Mouse (Mus musculus) heart, embryonic 11.5 days (tissue): ENCODE data around the gene Pank4. TPM values are rescaled to one million over a fixed set of nuclear protein-coding genes. Genes with fewer than 3 reads are reported as not detected.

Experiments
- ATAC-seq: fragments of 200-750 bp; cut with Nextera tagmentation; replicated peaks from 2 replicates; pipeline ENCODE4 v1.8.0; 2017; ENCODE audit warnings: moderate library complexity; ENCODE audit not compliant: insufficient number of reproducible peaks, low FRiP score, low TSS enrichment
- H3K27ac ChIP-seq: fragments of 300-500 bp; sonication (generic); 2 replicates; pipeline ENCODE4 v1.5.1; 2014; ENCODE audit warnings: mild to moderate bottlenecking, low read depth, low read length
- H3K27me3 ChIP-seq: fragments of 300-500 bp; sonication (generic); 2 replicates; pipeline ENCODE4 v1.6.1; 2014; ENCODE audit warnings: mild to moderate bottlenecking, low read length, mixed read lengths; ENCODE audit not compliant: control insufficient read depth, insufficient read depth
- H3K36me3 ChIP-seq: fragments of 300-500 bp; sonication (generic); 2 replicates; pipeline ENCODE4 v1.6.1; 2014; ENCODE audit warnings: mild to moderate bottlenecking, low read length, moderate library complexity, mixed read lengths; ENCODE audit not compliant: control insufficient read depth, insufficient read depth
- H3K4me1 ChIP-seq: fragments of 300-500 bp; sonication (generic); 2 replicates; pipeline ENCODE4 v1.6.1; 2014; ENCODE audit warnings: low read length; ENCODE audit not compliant: control insufficient read depth, insufficient read depth
- H3K4me2 ChIP-seq: fragments of 300-500 bp; sonication (generic); 2 replicates; pipeline ENCODE4 v1.6.1; 2014; ENCODE audit warnings: mild to moderate bottlenecking, moderate library complexity
- H3K4me3 ChIP-seq: fragments of 300-500 bp; sonication (generic); 2 replicates; pipeline ENCODE4 v1.5.1; 2014; ENCODE audit warnings: low read depth, low read length
- H3K9ac ChIP-seq: fragments of 300-500 bp; sonication (generic); 2 replicates; pipeline ENCODE4 v1.6.1; 2014; ENCODE audit warnings: mild to moderate bottlenecking, low read depth, low read length, moderate library complexity
- H3K9me3 ChIP-seq: fragments of 300-500 bp; sonication (generic); replicated peaks from 2 replicates; pipeline ENCODE4 v1.6.1; 2016; ENCODE audit warnings: low read length; ENCODE audit not compliant: control insufficient read depth
- WGBS: fragments of 180-500 bp; shearing (Covaris S2); extraction: QIAGEN DNeasy Blood & Tissue Kit; methylation state at CpG from one replicate; pipeline ENCODE4 v1.1.7; 2014; ENCODE audit not compliant: insufficient replicate concordance; 5-methylcytosine and 5-hydroxymethylcytosine counted together
- polyA plus RNA-seq: library from polyadenylated mRNA; unstranded; fragments of >200 nt; fragmentation: Nextera tagmentation; extraction: Ambion mirVana; gene quantifications from 2 replicates; pipeline ENCODE4 v1.2.1, GENCODE M21; 2014

The Pank4 gene
- polyA plus RNA-seq, 1 experiment from 2014 or later = 40.6 TPM

DNA sequence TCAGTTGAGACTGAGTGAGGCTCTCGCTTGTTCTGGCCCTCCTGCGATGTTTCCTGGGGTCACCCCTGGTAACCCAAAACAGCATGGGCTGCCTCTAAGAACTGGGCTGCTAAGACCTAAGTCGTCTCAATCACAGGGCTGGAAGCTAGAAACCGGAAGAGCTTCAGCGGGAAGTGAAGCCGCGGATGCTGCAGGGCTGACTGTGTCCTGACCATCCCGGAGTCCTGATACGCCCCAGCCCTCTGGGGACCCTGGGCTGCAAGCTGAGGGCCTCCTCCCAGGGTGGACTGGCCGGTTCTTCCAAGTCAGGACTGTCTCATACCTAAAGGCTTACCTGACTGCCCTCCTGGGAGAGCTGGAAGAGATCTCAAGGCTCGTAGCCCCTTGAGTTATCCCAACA, 52.9 kb downstream of the Pank4 start:
- H3K36me3 ChIP-seq = no peaks in the 10 kb centered on the region

DNA sequence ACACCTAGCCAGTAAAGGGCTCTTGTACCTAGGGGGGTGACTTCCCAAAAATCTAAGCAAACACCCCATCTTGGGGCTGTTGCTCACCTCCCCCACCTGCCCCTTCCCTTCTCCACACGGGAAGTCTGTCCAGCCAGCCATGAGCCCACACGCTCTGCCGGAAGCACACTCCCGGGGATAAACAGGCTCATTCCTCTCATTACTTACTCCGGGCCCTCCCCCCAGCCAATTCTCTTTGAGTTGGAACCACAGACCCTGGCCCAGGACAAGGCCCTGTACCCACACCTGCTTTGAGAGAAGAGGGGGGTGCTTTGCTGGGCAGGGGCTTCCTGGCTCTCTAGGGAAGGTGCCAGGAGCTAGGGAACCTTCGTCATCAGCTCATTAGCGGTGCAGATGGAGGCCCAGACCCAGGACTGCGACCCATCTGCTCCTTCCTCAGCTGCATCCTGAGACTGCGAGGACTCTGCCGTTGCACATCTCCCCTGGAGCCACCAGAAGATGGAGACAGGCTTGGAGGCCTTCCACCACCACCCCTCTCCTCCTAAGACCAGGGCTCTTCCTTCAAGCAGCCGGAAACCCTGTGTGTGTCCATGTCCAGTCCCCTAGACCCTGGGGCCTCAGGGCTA, 53.4 kb downstream of the Pank4 start:
- peaks cover 21% of the 10 kb centered on the region for H3K27me3 ChIP-seq
- no peak overlapping the region for H3K4me2 ChIP-seq
- H3K4me3 ChIP-seq = no peak overlapping the region
- H3K9me3 ChIP-seq = no peaks in the 10 kb centered on the region
- no peak overlapping the region for H3K27ac ChIP-seq
- WGBS = 61% methylated on average over 11 of the region's 11 CpGs
- H3K4me1 ChIP-seq = peaks cover 4% of the 10 kb centered on the region; the same call in 1 of the 2 replicates
- ATAC-seq = no peak
- no peaks in the 10 kb centered on the region for H3K36me3 ChIP-seq
- no peak overlapping the region for H3K9ac ChIP-seq

More for the DNA sequence above, 52.9 kb downstream of the Pank4 start:
- H3K9ac ChIP-seq = no peak overlapping the region
- WGBS = 61% methylated on average over 11 of the region's 11 CpGs
- H3K4me1 ChIP-seq = peaks cover 4% of the 10 kb centered on the region; the same call in 1 of the 2 replicates
- no peak overlapping the region for H3K27ac ChIP-seq
- no peak overlapping the region for H3K4me3 ChIP-seq
- H3K27me3 ChIP-seq = peaks cover 21% of the 10 kb centered on the region
- ATAC-seq = no peak
- no peak overlapping the region for H3K4me2 ChIP-seq
- no peaks in the 10 kb centered on the region for H3K9me3 ChIP-seq

DNA sequence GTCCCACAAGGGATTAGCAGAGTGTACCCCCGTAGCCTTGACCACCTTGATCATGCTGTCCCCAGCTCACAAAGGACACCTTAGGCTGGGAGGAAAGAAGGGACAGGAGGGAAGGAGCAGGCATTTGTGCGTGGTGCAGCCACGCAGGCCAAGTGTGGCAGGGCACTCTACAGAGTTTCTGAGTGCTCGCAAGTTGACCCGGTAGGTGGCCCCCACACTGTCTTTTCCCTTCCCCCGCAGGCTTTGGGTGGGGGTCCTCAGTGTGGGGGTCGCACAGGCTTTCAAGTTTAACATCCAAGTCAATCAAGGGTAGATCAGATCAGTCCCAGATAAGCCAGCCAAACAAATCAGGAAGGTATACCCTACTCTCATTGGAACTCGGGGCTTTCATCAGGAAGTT, 54.1 kb downstream of the Pank4 start:
- Histone ChIP-seq H3K27me3 (peaks cover 21% of the 10 kb centered on the region), H3K4me1 (peaks cover 4% of the 10 kb centered on the region; the same call in 1 of the 2 replicates), H3K9me3 (no peaks in the 10 kb centered on the region), H3K4me2 (no peak overlapping the region), H3K27ac (no peak overlapping the region), H3K9ac (no peak overlapping the region), H3K36me3 (no peaks in the 10 kb centered on the region), H3K4me3 (no peak overlapping the region)
- WGBS = 66% methylated on average over 8 of the region's 8 CpGs
- no peak for ATAC-seq

DNA sequence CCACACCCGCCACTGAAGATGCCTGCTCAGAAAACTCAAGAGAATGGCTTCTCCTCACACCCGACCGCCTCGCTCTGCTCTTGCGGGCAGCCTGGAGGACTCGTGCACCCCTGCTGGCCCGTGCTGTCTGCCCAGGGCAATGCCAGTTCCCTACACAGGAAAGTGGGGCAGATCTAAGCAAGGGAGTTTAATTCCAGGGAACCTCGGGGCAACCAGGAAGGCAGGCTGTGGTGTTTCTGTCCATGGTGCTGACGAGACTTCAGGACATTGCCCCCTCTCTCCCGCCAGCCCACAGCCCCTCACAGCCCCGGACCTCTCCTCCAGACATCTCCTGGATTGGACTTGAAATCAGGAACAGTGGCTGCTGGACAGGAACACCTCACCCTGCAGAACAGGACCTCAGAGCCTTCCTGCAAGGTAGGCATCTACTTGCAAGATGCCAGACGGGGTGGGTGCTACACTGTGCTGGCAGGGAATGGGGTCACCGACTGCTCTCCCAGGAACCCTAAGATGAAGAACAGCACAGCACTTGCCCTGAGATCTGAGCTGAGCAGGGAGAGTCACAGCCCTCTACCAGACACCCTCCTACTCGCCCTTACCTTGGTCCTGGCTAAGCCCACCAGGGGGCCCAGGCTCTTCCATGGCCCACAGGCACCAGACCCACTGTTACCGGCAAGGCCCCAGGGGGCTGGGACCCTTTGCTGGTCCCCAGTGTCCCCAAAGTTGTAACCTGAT, 54.8 kb downstream of the Pank4 start:
- Histone ChIP-seq H3K27ac (no peak overlapping the region), H3K27me3 (peaks cover 21% of the 10 kb centered on the region)

DNA sequence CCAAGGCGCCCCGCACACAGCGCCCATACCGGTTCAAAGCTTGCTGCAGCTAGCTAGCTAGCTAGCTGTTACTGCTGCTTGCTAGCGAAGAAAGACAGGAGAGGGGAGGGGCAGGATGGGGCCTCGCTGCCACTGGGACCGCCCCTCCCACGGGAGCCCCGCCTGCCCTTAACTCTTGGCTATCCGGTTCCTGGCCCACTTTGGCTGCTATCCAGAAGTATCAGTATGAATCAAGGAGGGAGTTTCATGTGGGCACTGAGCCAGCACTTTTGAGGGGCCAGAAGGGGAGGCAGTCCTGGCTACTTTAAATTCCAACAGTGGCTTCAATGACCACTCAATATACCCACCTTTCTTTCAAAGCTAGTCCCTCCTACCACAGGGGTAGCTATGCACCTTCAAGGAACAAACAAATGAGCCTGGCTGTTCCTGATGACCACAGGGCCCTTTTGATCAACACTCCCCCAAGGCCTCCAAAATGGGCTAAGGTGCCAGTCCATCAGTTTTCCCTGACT, 55.5 kb downstream of the Pank4 start:
- no peak overlapping the region for H3K9ac ChIP-seq
- H3K27ac ChIP-seq = no peak overlapping the region
- no peaks in the 10 kb centered on the region for H3K9me3 ChIP-seq
- H3K27me3 ChIP-seq = peaks cover 20% of the 10 kb centered on the region
- no peaks in the 10 kb centered on the region for H3K36me3 ChIP-seq
- ATAC-seq = no peak
- 2% methylated on average over 10 of the region's 10 CpGs for WGBS
- H3K4me1 ChIP-seq = peaks cover 4% of the 10 kb centered on the region; the same call in 1 of the 2 replicates
- peak overlapping the region; percentile 14; the same call in 1 of the 2 replicates for H3K4me3 ChIP-seq
- H3K4me2 ChIP-seq = no peak overlapping the region; the same call in 1 of the 2 replicates

More for the DNA sequence above, 54.8 kb downstream of the Pank4 start:
- Histone ChIP-seq H3K4me2 (no peak overlapping the region; the same call in 1 of the 2 replicates), H3K4me1 (peaks cover 4% of the 10 kb centered on the region; the same call in 1 of the 2 replicates), H3K36me3 (no peaks in the 10 kb centered on the region), H3K9ac (no peak overlapping the region), H3K9me3 (no peaks in the 10 kb centered on the region), H3K4me3 (peak overlapping the region; percentile 14; the same call in 1 of the 2 replicates)
- 4% methylated on average over 15 of the region's 15 CpGs for WGBS
- ATAC-seq = no peak

DNA sequence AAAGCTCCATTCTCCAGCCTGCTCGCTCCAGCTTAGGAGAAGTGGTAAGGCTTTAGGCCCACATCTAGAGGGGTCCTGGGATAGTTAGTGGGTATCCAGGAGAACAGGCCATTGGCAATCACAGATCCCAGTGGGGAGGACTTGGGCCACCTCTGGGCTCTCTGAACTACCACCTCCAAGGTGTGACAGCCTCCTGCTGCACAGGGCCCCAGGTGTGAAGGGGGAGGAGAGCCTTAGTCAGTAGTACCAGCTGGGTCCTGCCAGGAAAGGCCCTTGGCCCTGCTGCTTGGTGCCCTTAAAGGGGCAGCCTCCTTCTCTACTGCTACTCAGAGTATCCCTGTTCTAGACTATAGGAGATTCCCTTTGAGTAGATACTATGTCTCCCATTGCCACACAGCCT, 56.2 kb downstream of the Pank4 start:
- Histone ChIP-seq H3K4me2 (no peak overlapping the region), H3K27ac (no peak overlapping the region), H3K36me3 (no peaks in the 10 kb centered on the region), H3K27me3 (peaks cover 18% of the 10 kb centered on the region), H3K9me3 (no peaks in the 10 kb centered on the region), H3K4me3 (no peak overlapping the region), H3K9ac (no peak overlapping the region), H3K4me1 (peaks cover 4% of the 10 kb centered on the region; the same call in 1 of the 2 replicates)
- ATAC-seq = no peak
- WGBS = 33% methylated on average over 1 of the region's 1 CpGs

DNA sequence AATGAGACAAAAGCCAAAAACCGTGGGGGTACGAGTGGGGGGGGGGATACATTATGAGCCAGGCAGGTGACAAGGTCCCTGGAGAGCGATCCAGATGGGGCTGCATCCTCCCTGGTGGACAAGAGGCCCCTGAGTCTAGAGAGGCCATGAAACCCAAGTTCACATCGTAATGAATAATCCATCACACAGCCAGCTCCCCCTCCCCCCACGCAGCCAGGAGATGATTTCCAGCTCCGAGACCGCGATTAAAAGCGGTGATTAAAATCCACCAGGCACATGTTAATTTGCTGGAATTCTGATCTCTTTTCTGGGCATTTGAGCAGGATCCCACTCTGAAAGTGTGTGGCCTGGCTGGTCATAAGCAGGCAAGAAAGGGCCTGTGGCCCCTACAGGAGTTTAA, 56.9 kb downstream of the Pank4 start:
- no peak for ATAC-seq
- H3K27me3 ChIP-seq = peaks cover 18% of the 10 kb centered on the region
- 60% methylated on average over 9 of the region's 9 CpGs for WGBS

DNA sequence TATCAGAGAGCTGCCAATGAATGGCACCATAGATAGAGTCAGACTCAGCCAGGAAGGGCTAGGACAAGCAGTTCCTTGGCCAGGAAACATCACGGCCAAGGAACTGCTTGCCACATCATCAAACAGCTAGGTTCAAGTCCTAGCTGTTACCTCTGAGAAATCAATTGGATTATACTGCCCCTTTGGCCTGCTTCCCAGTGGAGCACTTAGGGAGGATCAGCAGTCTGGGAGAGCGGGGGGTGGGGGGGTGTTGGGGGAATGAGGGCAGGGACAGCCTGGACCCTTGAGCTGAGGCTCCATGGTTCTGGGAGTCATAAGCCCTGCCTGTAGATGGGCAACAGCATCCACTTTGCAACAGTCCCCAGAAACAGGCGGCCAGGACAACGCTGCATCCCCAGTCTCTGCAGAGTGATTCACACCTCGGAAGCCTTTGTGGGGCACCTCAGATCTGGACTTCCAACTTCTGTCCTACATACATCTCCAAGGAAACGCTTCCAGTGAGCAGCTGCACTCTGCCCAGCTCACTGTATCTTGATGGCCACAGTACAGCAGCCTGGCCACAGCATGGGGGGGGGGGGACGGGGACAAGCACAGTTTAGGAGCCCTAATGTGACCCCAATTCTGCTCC, 58.4 kb downstream of the Pank4 start:
- peaks cover 9% of the 10 kb centered on the region for H3K27me3 ChIP-seq
- H3K36me3 ChIP-seq = no peaks in the 10 kb centered on the region
- H3K4me1 ChIP-seq = peaks cover 4% of the 10 kb centered on the region; the same call in 1 of the 2 replicates
- ATAC-seq = no peak
- no peak overlapping the region for H3K9ac ChIP-seq
- no peak overlapping the region for H3K27ac ChIP-seq
- 62% methylated on average over 7 of the region's 7 CpGs for WGBS
- no peak overlapping the region for H3K4me2 ChIP-seq
- no peaks in the 10 kb centered on the region for H3K9me3 ChIP-seq
- no peak overlapping the region for H3K4me3 ChIP-seq

More for the DNA sequence above, 56.9 kb downstream of the Pank4 start:
- Histone ChIP-seq H3K4me1 (peaks cover 4% of the 10 kb centered on the region; the same call in 1 of the 2 replicates), H3K4me3 (no peak overlapping the region), H3K27ac (no peak overlapping the region), H3K9ac (no peak overlapping the region), H3K36me3 (no peaks in the 10 kb centered on the region), H3K9me3 (no peaks in the 10 kb centered on the region), H3K4me2 (no peak overlapping the region)
